Mouse (Mus musculus) adrenal gland, adult 8-10 months (tissue): ENCODE results near the gene Trmt112. TPM values are rescaled to one million over a fixed set of nuclear protein-coding genes. Genes with fewer than 3 reads are reported as not detected.

ENCODE experiments used
- DNase-seq: peaks from one replicate; pipeline ENCODE4 v3.0.0; 2022
- total RNA-seq, 4 experiments: library from RNA; stranded (reverse); gene quantifications; 2 replicates each; pipeline ENCODE4 v1.2.4; 2022

Gene Trmt112
- total RNA-seq, 4 experiments from 2014 or later: 83.2 to 116 (median 99.0) TPM

DNA sequence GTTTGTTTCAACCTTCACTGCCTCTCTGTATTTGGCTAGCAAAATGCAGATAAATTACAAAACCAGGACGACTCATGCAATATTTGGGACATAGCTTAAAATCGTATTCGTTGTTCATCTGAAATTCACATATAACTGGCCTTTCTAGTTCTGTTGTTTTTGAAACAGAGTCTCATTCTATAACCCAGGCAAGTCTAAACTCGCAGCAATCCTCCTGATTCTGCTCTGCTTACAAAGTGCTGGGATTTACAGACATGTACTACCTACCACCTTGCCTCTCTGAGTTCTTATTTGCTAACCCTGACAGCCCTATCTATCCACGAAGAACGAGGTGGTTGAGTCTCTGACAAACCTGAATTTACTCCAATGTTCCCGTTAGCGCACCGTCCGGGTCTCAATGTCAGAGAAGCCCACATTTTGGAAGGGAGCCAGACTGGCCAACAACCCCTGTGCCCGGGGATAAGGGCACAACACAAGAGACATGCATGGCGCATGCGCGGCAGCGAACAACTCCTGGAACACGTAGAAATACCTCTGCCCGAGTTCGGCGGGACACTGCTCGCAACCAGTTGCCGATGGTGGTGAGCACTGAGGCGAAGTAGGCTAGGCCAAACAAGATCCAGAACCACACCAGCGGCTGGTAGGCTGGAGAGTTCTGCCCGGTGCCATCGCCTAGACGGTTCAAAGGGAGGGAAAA, 17.2 kb downstream of the Trmt112 start:
- peak; percentile 34 for DNase-seq

DNA sequence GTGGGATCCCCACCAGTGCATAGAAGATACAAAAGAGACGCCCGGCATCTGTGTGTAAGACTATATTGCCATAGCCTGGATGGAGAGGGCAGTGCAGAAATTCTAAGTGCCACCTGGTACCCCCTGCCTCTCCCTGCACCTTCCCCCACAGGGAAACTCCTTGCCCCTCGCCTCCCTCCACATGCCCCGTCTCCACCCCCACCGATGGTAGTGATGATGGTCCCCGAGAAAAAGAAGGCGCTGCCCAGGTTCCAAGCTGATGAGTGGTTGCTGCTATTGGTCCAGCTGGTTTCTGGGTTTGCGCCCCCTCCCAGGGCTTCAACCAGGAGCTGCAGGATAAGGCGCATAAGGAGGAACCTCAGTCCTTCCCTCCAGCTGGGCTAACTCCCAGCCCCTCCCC, 18.6 kb downstream of the Trmt112 start:
- no peak for DNase-seq

DNA sequence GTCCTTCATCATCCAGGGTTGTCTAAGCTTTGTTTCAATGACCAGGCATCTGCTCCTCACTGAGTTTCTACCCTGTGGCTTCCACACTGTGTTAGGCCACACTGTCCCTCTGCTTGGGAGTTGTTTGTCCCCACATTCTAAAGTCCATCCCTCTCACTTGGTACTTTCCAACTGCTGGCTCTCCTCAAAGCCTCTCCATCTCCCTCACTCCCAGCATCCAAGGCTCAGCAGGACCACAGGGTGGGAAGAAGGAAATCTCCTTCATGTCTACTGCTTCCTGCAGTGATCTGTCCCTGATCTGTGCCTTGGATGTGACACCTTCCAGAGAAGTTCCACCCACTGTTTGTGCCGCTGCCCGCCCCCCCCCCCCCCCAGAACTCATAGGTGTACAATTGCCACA, 21.5 kb downstream of the Trmt112 start:
- no peak for DNase-seq

DNA sequence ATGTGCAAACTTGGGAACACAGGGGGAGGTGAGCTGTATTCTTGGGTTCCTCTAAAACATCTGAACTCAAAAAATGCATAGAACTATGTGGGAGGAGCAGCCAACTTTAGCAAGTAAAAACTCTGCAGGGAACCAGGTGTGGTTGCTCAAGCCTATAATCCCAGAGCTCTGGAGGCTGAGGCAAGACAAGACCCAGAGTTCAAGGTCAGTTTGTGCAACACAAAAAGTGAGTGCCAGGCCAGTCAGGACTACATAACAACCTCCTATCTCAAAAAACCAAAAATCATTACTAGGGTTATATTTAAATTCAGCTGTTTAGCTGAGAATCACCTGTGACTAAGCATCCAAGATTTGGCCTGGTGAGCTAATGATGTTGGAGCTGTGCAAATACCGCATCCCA, 22.5 kb downstream of the Trmt112 start:
- no peak for DNase-seq

DNA sequence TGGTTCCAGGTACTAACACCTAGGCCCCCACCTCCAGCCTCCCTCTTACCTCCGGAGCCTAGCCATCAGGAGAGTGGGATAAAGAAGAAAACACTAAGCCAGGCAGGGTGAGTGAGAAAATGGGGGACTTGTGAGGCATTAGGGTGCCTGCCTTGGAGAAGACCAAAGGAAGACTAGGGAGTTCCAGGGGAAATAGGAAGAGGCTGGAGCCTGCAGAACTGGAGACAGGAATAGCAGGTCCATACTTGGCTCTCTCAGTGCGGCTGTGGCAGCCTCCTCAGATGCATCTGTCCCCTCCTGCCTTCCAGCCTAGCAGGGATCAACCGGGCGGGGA, 23.6 kb downstream of the Trmt112 start:
- no peak for DNase-seq

DNA sequence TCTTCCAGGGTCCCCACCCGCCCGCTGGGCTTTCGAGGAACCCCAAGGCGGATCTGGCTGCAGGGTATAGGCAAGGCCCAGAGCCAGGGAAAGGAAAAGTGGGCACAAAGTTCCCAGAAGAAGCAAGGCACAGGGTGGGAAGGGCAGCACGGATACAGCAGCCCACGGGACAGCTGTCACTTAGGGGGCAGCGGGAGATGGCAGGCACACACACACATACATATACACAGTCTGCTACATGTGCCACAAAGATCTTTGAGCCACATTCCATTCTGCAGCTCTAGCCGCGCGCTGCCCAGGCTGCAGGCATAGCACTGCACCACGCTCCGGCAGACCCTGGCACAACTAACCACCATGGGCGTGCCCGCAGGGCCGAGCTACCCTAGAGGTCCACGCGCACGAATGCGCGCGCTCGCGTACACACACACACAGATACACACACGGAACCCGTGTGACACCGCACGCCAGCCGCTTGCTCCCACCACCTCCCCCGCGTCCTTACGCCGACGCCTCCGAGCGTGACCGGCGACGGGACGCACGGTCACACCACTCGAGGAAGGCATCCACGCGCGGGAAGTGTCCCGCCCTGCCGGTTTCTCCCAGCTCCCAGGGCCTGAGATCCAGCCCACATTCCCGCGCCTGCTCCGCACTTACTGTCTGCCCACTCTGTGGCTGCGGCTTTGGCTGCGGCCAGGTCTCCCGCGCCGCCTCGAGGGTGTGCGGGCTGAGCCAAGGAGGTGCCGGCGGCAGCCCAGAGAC, 24.1 kb downstream of the Trmt112 start:
- DNase-seq: no peak

DNA sequence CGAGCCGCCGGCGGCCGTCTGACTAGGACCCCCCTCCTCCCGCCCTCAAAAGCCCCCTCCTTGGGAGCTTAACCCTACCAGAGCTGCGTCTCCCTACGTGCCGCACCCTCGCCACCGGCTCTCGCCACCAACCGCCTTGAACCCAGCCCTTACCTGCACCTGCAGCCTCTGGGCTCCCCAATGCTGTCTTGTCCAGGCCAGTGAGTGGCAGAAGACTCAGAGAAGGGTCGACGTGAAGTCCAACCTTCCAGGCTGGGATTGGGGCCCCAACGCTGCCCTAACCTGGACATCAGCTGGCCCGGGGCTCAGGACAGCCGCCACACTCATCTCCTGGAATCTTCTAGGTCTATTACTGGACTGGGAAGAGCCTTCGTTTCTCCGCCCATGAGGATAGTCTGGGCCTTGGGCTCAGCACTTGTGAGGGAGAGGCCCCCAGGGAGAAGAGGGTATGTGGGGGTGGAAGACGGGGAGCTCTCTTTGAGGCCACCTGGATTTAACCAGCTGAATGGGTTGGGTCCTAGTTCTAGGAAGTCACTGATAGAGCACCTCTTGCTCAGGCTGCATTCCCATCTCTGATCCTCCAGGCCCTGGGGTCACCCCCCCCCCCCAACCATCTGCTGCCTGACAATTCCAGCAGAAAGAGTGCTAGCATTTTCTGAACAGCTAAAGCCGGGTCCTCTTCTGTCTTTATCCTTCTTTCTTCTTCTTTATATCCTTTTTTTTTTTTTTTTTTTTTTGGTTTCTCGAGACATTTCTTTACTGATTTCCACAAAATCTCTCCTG, 24.9 kb downstream of the Trmt112 start, which contains the start of gene Kcnk4:
TSS of gene Kcnk4 (minus strand) at position 321 of the 783 bp plus-strand sequence.
- DNase-seq: no peak

DNA sequence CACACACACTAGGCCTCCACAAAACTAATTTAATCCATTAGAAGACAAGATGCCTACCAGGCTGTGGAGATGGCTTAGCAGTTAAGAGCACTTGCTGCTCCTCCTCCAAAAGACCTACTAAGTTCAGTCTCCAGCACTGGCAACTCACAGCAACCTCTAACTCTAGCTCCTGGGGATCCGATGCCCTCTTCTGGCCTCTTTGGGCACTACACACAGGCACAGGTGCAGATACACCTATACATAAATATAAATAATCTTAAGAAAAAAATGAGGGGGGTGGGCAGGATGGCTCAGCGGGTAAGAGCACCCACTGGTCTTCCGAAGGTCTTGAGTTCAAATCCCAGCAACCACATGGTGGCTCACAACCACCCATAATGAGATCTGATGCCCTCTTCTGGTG, 26.8 kb downstream of the Trmt112 start:
- DNase-seq: no peak

DNA sequence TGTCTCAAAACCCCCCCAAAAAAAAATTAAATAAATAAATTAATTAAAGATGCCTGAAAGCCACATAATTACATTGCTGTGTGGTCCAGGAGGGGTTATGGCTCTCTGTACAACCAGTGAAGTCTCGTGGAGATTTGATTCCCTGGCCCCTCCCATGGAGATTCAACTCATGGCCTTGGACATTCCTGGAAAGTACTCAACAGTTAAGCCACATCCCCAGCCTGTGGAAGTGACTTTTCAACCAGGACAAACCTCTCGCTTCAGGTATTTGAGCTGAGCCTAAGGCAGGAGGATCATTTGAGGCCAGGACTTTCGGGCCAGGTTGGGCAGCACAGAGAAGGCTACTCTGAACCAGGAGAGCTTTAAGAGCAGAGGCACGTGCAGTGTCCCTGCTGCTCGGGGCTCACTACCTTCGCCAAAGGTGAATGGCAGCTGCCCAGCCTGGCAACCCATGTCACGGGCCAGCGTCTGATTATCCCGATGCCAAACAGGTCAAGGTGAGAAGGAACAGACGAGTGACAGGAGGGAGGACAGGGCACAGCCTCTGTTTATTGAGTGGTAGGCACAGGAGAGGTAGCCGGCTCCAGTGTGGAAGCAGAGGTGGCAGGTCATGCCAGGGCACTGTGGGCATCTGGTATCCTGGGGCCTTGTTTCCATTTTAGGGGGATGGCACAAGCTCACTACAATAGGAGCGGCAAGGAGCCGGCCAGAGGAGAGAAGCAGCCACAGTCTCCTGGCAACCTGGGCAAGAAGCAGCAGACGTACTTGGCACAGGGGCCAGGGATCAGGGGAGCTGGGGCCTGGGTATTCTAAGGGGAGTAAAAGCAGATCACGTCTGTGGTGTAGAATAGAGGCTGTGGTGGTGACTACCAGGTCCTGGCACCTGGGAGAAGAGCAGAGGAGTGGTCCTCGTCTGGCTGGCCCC, 28.3 kb downstream of the Trmt112 start:
- no peak for DNase-seq

DNA sequence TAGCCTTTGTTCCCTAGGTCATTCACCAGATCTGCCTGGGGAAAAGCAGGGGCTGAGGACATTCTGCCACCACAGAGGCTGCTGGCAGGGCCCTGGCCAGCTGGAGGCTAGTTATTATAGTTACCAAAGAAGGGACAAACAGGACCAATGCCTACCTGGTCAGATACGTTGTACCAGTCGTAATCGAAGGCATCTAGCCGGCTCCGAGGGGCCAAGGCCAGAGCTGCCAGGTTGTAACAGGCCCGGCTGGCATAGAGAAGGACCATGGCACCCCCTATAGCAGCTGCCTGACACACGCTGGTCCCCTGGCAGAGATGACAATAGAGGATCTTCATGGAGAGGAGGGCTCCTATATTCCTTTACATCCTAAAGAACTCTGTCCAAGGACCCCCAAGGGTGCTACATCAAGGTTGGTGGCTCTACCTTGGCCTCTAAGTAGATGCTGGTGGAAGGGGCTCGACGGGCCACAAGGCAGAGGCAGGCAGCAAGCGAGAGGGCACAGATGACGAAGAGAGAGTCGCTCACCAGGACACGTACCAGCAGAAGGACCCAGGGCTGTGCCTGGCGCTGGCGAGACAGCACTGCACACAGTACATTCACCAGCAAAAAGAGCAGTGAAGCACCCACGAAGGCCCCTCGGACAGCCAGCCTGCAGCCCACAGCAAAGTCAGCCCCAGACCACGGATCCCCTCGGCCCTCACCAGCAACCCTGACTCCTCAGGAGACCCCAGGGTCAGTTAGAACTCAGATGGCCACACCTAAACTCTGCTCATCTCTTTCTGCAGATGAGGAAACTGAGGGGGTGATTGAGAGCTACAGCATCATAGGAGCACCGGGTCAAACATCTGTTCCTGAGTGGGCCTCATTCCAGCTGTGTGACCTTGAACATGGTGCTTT, 29.9 kb downstream of the Trmt112 start:
- no peak for DNase-seq

DNA sequence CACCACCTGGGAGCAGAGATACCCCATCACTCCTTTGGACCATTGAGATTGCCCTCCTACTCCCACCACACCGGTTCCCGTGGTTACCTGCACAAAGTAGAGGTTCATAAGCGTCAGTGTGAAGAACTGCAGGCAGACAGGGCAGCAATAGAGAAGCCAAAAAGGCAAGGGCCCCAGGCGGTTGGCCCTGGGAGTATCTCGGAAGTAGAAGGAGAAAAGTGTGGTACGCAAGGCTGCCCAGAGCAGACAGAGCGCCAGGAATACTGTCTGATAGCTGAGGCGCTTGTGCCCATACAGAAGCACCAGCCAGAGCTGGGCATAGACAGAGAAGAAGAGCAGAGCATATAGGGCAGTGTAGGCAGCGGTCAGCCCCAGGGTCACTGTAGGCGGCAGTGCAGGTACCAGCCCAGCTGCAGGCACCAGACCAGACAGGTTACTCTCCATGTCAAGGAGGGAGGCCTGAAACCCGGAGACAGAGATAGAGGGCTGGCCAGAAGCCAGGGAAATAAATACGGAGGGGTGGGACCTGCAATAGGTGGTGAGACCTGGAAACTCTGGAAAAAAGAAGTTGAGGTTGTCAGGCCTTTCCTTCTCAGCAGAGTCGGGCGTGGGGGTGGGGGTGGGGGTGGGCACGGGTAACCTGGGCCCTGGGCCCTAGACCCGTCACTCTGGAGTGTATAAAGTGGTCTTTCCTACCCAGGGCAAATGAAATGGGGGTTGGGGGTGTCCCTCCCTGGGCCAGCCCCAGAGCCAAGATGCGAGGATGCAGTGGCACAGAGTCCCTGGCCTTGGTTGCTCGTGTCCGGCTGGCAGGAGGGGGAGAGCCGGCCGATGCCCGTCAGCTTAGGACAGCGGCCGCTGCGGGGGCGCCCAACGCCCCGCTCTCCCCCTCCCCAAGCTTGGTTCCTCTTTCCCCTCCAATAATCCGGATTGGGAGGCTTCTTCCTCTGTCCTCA, 31.2 kb downstream of the Trmt112 start:
- DNase-seq: no peak

DNA sequence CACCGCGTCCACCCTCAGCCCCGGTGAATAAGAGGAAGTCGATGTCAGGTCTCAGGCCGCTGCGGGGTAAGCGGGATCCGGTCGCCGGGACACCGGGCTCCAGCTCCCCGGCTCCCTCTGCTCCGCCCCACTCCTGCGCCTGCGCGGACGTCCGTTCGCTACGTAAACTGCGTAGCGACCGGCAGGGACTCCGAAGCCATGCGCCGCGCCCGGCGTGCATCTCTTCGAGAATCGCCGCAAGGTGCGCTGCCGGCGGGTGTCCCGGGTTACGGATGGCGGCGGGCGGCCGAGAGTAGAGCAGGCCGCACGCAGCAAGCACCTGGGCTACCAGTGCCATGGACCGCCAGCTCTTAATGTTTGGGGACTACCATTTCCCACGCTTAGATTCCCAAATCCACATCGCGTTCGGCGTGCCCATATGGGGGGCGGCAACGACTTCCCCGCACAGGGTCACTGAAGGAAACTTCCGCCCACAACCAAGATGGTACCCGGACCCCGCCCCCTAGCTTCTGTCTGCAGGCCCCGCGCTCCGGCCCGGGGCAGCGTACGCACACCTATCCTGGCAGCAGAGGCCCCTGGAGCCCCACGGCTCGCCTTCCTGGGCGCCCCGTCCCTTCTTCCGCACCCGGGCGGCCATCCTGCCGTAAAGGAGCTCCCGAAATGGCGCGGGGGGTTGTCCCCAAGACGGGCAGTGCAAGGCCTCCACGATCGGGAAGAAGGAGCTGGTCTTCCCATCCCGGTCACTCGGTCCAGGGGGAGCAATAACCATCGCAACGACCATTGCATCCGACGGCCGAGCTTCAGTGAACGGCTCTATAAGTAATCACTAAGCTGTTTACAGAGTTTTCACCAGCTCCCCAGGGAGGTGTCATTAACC, 32.1 kb downstream of the Trmt112 start, which contains the start of gene Bad:
TSS of gene Bad (plus strand) at position 490 of the 877 bp plus-strand sequence.
- peak; percentile 88 for DNase-seq

DNA sequence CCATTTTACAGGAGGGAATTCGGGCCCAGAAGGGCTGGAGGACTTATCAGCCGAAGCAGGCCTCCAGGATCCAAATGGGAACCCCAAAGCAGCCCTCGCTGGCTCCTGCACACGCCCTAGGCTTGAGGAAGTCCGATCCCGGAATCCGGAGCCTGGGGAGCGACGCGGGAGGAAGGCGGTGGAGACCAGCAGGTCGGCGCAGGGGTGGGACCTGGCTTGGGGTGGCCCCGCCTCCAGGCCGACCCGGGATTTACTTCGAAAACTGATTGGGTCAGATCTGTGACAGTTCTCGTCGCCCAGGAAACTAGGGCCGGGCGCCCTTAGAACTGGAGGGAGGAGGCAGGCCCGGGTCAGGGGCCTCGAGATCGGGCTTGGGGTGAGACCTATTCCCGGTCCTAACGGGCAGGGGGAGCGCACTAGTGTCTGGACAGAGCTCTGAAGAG, 32.8 kb downstream of the Trmt112 start, which contains the start of gene Gpr137:
TSS of gene Gpr137 (minus strand) at position 232 of the 443 bp plus-strand sequence.
- DNase-seq: peak; percentile 96

DNA sequence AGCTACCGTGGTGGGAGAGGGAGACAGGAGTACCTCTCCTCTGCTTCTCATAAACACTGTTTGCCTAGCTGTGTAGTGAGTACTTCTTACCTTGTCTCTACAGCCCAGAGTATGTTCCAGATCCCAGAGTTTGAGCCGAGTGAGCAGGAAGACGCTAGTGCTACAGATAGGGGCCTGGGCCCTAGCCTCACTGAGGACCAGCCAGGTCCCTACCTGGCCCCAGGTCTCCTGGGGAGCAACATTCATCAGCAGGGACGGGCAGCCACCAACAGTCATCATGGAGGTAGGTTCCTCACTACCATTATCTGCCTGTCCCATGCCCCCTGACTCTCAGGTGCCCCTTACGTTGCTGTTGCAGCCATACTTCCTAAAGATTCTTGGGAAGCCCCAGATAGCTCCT, 33.3 kb downstream of the Trmt112 start:
- no peak for DNase-seq

DNA sequence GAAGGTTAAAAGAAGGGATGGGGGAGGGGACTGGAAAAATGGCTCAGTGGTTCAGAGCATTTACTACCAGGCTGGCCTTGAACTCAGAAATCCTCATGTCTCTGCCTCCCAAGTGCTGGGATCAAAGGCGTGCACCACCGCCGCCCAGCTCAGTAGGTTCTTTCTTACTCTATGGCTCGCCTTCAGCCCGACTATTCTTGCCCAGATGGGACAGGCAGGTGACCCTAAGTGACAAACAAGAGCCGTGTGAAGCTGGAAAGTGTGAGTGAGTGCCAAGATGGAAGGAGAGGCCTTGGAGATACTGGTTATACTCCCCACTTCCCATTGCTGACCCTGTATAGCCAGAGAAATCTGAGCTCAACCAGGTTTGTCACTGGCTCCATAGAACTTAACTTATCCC, 34.2 kb downstream of the Trmt112 start:
- no peak for DNase-seq

DNA sequence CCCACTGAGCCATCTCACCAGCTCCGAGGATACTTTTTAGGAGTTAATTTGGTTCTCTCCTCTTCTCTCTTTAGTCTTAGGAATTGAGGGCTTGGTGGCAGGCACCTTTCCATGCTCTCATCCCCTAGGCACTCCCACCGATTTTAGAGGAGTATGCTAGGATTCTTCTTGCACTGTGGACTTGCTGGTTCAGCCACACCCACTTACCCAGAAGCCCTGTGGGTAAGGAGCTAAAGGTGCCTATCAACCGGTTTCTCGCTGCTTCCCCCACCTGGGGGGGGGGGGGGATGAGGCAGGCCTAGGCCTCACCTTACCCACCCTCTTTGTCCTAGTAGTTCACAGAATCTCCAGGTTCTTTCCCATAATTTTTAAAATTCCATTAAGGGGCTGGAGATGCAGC, 38.2 kb downstream of the Trmt112 start:
- no peak for DNase-seq

DNA sequence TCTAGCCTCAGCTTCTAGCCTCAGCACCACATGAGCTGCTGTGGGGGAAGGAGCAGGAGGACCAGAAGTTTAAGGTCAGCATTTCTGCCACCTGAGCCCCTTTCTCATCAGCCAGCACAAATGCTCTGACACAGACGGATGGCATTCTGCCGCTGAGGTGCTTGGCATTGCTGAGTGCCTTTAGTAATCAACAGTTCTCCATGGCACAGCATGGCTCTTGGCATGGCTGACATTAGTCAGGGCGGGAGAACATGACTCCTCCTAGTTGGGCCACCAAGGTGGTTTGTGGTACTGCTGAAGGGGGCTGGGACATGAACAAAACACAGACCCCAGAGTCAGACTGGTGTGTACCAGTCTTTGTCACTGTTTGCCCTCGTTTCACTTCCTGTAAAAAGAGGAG, 38.7 kb downstream of the Trmt112 start:
- no peak for DNase-seq

DNA sequence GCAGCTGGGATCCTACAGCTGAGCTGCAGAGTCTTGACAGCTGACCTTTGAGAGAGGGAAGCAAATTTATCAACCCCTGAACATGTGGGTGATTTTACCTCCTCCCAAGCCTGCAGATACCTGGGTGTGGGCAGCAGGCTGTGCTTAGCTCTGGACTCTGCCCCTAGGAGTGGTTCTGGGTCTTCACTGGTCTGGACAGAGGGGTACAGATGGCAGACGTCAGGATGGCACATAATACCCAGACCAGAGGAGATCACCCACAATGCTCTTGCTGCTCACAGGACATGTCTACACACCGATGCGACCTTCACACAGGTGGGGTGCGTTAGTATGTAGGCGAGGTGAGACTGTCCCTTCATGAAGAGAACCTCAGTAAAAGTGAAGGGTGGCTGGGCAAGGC, 40.0 kb downstream of the Trmt112 start:
- DNase-seq: no peak

DNA sequence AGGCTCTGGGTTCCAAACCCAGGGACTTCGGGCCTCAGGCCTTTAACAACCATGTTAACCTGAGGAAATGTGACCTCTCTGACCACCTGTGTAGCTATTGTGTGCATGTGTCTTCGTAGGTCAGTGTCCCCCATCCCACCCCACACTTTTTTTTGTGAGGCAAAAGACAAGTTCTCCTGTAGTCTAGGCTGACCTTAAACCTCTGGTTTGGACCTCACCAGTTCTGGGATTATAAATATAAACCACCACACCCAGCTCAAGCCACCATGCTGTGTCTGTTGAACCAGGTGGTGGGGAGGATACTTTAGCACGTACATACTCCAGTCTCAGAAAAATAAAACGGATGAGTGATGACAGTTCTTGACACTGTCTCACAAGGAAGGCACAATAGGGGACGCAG, 40.5 kb downstream of the Trmt112 start:
- DNase-seq: no peak
